Mouse (Mus musculus) c-Kit-negative CD71-positive TER-119-positive erythroid progenitor cells, embryonic 14.5 days (primary cell): ENCODE data around the gene Rbms3.

ENCODE experiments used
- DNase-seq: peaks from one replicate; pipeline ENCODE4 v3.0.0-alpha.2; 2013; ENCODE audit warnings: low read depth, low spot score

Rbms3 gene

DNA sequence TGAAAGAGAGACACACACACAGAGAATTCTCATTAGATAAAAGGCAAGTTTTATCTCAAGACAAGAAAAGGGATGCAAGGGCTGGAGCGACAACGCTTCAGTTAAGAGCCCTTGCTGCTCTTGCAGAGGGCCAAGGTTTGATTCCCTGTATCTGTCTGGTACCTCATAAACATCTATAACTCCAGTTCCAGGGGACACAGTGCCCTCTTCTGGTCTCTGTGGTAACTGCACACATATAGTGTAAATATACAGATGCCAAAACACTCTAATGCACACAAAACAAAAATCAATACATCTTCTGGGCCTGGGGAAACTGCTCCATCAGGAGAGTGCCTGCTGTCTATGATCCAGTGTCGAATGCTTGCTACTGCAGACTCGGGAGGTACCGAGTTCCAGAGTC is 145.3 kb downstream of the Rbms3 start:
- no peak for DNase-seq

DNA sequence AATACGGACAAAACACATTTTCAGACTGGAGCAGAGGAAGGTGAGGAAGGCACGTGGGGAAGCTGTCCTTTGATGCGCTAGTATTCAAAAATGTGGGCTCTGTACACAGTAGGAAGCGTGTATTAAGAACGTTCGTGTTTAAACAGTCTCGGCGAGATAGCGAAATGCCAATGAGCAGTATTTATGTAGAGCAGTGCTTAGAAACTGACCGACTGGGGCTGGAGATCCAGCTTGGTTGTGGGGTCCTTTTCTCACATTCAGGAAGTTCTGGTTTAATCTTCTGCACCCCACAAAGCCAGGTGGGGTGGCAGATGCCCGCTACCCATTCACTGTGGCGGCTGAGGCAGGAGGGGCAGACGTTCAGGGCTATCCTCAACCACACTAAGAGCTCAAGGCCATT is 153.0 kb downstream of the Rbms3 start:
- DNase-seq: no peak

DNA sequence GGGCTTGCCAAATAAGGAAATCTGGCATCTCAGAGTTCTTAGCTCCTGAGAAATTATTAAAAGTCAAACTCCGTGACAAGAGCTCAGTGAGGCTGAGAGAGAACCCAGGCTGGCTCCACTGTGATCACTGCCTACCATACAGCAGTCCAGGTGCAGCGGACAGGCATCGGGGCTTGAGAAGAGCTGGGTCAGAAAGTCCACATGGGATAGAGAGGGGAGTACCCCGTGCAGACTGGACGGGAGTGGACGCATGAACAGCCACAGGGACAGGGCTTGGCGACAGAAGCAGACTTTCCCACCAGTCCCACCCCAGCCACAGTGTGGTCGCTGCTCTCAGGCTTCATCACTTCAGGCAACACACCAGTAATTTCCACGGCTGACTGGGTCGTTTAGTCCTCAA is 176.9 kb downstream of the Rbms3 start:
- no peak for DNase-seq

DNA sequence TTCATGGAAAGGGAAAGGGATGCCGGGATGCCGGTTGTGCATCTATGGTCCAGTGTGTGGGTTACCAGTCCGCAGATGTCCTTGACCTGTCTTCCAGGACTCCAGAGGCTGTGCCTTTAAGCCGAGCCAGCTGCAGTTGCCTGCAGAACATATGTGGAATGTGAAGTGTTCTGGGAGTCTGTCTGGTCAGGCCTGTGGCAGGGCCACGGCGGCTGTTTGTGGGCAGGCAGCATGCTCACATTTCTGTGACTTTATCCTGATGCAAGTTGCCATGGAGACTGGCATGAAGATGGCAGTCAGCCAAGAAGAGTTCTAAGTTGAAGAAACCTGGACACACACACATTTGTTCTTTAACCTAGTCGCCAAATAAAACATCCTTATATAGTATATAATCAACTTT is 187.1 kb downstream of the Rbms3 start:
- no peak for DNase-seq

DNA sequence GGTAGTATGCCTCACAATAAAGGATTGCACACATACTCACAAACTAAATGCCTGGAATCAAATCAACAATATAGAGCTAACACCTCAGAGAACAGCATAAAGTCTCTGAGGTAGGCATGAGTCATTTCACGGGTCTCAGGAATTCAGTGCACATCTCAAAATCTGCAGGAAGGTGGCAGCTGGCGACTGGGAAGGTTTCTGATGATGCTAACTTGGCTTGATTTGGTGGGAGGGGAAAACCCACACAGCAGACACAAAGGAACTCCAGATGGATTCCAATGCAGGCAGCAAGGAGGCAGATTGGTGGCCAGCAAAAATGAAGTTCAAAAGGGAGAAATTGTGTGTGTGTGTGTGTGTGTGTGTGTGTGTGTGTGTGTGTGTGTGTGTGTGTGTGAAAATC is 193.9 kb downstream of the Rbms3 start:
- no peak for DNase-seq

DNA sequence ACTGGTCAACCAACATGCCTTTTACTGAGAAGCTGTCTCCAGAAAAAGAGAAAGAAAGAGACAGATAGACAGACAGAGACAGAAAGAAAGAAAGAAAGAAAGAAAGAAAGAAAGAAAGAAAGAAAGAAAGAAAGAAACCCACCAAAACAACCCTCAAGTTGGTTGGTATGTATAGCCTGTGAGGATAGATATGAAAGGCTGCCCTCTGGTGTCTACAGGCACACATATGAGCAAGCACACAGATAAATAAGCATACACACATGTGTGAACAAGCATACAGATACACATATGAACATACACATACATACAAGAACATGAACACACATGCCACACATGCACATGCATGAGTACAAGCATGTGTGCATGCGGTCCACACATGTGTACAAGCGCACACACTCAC is 199.0 kb downstream of the Rbms3 start:
- DNase-seq: no peak

DNA sequence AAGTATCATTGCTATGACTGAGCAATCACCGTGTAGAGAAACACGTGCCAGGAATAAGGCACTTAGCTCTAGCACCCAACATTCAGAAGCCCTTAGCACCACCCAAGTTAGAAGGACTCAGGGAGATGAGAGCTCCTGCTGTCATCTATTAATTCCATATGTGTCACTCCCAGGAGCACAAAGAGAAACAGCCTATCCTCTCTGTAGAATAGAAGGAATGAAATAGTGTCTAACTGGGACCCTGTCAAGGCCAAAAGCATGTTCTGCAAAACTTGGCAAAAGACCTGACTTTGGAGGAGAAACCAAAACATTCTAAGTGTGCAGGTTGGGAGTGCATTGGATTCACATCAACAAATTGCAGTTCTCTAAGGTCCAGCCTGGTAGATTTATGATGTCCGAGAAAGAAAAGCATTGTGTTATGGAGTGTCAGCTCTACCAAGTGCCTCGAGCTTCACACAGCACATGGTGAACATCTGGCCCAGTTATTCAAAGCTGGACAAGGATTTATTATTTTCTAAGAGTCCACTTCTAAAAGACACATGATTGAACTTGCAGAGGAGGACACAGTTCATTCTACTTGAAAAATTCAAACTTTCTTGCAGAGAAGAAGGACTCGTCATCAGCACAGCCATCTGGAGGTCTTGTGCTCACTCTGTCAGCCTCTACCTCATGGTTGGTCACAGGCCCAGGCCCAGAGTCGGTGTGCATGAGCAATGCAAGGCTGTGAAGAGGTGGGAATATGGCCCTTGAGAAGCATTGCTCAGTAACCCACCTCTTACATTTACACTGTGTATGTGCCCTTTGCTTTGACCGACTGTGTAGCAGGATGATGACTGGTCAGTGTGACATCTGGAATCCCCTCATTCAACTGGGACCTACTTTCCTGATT is 200.3 kb downstream of the Rbms3 start:
- no peak for DNase-seq

DNA sequence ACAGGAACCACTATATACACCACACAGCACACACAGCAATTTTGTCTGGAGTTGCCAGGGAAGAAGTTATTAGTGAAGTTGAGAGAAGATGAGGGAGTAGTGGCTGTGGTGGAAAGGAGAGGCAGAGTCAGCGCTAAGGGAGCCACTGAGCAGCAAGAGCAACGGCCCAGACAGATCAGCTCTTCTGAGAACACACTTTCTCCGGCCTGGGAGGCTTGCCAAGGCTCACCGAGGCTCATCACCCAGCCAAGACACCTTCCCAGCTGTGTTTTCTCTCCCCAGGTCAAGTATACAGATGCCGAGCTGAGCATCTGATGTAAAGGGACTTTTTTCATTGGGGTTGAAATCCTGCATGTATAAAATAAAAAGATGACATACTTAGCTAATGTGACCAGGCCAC is 206.5 kb downstream of the Rbms3 start:
- no peak for DNase-seq

DNA sequence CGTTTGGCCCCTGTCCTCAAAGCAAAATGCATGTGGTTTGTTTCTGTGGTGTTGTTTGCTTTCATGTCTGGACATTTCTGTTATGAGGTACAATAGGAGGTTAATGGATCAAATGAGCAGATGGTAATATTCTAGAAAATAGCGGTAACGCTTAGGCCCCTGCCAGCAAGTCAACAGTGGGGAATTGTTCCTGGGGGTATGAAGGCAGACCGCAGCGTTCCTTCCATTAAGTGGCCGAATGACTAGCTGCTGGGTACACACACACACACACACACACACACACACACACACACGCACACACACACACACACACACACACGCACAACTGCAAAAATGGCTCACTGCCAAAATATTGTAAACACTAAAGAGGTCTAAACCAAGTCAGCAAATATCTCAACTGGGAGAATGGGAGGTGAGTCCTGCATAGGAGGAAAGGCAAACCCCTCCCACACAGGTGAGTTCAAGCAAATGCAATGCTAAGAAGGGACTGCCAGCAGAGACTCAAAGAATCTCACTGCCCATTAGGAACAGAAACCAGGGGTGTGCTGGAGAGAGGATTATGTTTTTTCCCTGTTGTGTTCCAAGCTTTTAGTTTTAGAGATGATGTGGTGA is 209.7 kb downstream of the Rbms3 start:
- no peak for DNase-seq

DNA sequence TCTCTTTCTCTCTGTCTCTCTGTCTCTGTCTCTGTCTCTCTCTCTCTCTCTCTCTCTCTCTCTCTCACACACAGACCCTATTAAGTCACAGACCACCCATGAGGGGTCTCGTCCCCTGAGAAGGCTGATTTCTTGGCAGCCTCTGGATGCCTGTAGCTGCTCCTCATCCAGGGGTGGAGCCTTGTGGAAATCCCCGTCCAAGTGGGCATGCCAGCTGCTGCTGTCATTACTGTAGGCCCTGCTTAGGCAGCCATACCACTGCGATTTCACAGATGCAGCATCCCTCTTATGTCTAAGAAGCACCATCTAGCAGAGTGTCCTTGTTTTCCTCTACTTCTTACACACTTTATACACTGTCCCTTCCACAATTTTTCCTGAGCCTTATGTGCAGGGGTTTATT is 216.5 kb downstream of the Rbms3 start:
- DNase-seq: no peak

DNA sequence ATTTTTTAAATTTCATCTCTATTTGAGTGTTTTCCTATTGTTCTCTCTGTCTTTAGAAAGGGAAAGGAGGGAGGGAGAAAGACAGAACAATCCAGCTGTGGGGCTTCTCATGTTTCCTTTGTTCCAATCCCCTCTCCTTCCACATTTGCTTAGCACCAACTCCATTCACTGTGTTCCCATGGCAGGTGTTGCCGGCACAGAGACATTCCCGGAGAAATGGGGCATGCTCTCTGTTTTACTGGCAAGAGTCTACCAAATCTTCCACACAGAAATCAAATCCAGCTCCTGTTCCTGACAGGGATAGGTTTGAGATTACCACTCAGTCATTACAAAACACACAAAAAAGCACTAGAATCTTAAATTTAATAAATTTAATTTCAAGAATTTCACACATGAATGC is 217.1 kb downstream of the Rbms3 start:
- DNase-seq: no peak

DNA sequence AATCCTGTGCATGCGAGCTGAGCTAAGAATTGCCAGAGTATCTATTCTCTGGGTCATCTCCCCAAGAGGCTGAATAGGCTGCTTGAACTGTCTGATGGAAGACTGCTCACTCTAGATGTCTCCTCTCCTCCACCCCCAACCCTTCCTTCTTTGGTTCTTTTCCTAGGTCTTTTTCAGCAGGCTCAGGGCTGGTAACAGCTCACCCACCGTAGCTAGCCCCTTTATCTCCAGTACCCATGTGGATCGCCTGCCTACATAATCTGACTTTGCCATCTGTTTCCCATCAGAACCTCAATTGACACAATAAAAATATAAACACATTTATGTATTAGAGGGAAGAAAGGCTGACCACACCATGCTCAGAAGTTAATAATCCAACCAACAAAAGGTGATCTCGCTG is 225.1 kb downstream of the Rbms3 start:
- DNase-seq: no peak

DNA sequence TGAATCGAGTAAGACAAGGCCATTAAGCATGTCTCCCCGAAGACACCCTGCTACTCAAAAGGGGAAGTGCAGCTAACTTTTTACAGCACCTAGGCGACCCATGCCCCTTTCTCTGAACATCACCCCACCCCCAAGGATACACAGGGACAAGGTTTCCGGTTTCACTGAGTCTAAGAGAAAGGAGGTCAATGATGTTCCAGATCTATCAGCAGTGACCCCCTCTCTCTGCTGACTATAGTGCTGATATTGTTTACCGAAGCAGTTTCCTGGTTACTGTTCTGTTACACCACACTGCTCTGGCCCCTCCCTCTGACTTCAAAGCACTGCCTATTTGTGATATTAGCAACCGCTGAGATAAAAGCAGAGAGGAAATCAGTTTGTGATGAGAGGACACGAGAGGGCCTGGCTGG is 229.4 kb downstream of the Rbms3 start:
- no peak for DNase-seq

DNA sequence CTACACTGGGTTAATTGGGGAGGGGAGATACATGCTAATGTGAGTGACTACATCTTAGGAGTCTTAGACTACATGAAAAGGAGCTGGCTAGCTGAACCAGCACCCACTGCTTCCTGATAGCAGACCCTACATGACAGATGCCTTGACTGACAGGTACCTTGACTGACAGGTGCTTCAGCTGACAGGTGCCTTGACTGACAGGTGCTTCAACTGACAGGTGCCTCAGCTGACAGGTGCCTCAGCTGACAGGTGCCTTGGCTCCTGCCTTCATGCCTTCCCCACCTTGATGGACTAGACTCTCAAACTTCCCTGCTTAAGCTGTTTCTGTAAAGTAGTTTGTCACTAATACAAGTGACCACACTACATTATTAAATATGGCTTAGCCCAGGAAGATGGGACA is 232.6 kb downstream of the Rbms3 start:
- DNase-seq: no peak

DNA sequence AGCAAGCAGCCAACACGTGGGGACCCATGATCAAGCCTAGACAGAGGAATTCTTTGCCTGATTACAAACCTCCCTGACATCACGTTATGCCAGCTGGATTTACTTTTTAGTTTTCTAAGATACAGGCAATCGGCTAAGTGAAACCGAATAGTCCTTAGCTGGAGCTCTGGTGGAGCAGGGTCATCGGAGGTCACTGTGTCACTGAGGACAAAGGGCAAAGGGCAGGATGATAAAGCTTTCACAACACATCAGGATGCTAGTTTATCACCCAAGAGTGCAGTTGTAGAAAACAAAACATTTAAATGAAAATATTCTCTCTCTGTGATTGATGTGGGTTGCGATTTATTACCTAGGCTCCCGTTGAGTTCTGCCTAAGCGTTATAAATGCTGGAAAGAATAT is 233.1 kb downstream of the Rbms3 start:
- DNase-seq: no peak

DNA sequence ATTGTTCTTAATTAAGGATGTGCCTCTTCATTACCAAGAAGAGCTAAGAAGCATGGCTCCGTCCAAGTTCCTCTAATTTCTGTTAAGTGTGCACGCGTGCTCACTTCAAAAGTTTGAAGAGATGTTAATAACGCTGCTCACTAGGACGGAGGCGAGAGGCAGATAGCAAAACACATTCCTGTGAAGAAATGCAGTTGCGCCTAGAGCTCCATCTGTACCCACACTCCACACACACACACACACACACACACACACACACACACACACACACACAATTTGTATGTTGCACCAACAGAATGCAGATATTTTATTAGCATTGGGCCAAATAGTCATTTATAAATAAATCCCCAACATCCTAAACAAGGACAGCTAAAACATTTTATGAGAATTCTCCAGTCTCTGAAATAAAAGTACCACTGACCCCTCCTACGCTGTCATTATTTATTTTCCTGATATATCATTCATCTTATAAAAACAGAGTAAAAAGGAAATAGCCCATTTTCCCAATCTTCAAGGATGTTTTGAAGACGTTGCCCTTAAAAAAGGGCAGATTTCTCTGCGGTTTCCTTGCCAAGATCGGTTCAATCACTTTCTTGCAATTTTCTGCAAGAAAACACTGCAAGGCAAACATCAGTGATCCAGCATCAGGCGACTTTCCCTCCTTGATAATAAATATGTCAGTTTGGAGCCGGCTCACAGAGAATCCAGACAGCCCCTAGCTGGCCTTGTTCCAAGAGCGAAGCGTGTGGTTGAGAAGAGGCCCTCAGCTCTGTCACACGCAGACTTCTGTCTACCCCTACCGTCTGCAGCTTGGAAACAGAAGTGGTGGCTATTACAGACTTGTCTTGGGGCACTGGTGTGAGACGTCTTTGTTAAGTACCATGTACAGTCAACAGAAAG is 235.8 kb downstream of the Rbms3 start:
- DNase-seq: no peak

DNA sequence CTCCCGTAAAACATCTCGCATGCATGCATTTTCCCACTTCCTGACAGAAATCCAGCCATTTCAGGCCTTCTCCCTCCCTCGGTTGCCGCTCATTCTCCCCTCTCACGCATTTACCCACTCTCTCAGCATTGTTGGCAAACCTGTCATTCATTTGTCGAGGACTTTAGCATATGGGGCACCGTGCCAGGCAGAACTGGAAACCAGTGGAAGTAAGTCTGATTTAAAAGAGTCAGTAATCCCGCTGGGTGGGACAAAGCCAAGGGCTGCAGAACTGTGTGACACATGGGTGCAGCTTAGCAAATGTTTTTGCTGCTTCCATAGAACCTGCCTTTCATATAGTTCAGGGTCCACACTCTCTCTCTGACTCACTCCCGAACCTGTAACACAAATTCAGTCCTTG is 241.7 kb downstream of the Rbms3 start:
- DNase-seq: no peak

DNA sequence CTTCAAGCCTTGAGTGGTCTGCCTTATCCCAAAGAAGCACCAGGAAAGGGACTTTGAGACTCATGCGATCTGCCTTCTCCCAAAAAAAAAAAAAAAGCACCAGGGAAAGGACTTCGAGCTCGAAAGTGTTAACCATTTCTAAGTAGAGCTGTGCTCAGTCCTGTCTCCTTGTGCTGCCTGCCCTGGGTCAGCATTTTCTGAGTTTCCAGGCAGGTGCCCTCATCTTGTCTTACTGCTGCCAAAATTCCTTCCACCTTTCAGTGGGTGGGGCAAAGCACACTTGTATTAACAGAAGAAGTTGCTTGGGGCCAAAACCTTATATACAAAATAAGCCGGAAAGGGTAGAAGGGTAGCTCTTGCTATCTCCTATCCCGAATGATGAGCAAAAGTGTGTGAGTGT is 248.8 kb downstream of the Rbms3 start:
- DNase-seq: no peak

DNA sequence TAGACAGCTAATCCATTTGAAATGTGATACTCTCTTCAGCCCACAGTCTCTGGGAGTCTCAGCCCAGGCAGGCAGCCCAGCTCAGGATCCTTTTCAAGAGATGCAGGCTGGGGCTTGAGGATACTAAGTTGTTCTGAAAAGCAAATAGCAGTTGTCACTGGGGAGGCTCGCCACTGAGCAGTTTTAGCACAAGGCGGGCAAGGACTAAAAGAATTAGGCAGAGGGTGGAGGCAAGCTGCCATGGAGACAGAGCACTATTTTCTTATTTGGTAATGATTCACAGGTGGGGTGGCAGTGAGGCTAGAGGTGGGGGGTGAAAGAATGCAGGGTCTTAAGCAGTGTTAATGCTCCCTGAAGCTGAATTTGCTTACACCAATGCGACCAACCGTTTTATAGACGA is 249.6 kb downstream of the Rbms3 start:
- DNase-seq: no peak

DNA sequence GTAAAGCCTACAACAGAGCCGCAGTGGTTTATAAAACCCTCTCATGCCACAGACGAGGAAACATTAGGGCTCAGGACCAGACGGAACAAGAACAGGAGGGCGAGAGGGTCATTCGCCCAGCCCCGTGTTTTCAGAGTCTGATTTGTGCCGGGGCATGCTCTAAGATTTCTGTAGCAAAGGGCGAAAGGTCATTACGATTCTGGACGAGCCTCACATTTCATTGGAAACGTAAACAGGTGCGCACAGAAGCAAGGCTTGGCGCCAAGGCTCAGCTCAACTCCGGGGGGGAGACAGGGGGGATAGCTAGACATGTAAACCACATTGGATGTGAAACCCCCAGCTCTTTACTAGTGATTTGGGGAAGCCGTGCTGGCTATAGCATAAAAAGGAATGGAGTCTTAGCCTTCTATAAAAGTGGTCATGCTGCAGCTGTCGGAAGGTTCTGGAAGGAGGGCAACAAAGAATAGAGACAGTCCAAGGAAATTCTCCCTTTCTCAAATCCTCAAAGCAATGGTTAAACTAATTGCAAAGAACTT is 250.2 kb downstream of the Rbms3 start:
- no peak for DNase-seq

DNA sequence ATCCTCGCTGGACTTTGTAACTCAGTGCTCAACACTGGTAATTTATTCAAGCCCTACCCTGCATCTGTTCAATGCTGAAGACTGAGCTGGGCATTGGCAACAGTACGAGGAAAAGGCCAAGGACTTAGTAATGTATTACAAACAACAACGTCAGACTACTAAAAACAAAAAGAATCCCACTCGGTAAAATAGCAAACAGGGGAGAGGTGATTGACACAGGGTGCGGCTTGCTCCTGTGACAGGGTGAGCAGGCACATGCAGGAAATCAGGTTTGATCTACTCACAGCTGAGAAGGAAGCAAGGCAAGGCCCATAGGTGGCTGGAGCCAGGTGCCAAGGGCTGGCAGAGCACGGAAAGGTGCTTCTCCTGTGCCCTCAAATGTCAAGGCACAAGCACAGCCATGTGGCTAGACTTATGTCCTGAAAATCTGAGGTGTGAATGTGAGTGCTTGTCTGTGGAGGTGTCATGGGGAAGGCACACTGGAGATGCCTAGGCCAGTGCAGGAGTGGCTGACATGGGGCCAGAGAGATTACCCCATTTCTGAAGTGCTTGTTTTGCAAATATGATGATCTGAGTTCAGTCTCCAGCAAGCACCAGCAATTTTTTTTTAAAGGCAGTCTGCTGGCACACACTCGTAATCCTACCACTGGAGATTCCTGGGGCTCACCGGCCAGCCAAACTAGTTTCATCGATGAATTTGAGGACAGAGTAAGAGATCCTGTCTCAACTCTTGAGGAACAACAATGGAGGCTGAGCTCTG is 251.4 kb downstream of the Rbms3 start:
- no peak for DNase-seq
